Comparison of ENCODE assay signal across 8 mouse cellular contexts in genomic region chr1:15007663-15008344, GRCm38 (mm10).
A peak's percentile ranks its signal among the peaks of the same experiment; 100 is the strongest.
DNase-seq lines count a peak whose midpoint lies in the region; ATAC-seq lines count a peak whose summit lies in the region.

No protein-coding gene starts in this region.

- no peak overlapping the region for H3K4me3 ChIP-seq in hindbrain, embryonic 11.5 days (ENCODE audit: low read depth, low read length)
- H3K4me3 ChIP-seq in hindbrain, embryonic 13.5 days, result no peak overlapping the region
- no peak overlapping the region for H3K4me3 ChIP-seq in midbrain, embryonic 12.5 days
- H3K4me3 ChIP-seq in heart, embryonic 12.5 days, result no peak overlapping the region
- no peak overlapping the region for H3K4me3 ChIP-seq in kidney, embryonic 16.5 days (ENCODE audit: low read length)

- H3K4me1 ChIP-seq in hindbrain, embryonic 11.5 days (replicated peaks; ENCODE audit: control insufficient read depth, insufficient read depth, low read length), result no peaks in the 10 kb centered on the region
- no peaks in the 10 kb centered on the region for H3K4me1 ChIP-seq in hindbrain, embryonic 13.5 days (replicated peaks)
- no peaks in the 10 kb centered on the region for H3K4me1 ChIP-seq in midbrain, embryonic 12.5 days
- no peaks in the 10 kb centered on the region for H3K4me1 ChIP-seq in heart, embryonic 12.5 days (replicated peaks)
- H3K4me1 ChIP-seq in kidney, embryonic 16.5 days (ENCODE audit: insufficient read depth, low read length), result no peaks in the 10 kb centered on the region

- DNase-seq in hindbrain, embryonic 11.5 days (ENCODE audit: low spot score), result peak; percentile 61
- peak; percentile 69 for DNase-seq in embryo, embryonic 10 days (ENCODE audit: low spot score)
- no peak for DNase-seq in testis, postnatal 14 days (ENCODE audit: low spot score)

- peak; percentile 82 for ATAC-seq in hindbrain, embryonic 11.5 days (ENCODE audit: low FRiP score)
- no peak for ATAC-seq in hindbrain, embryonic 13.5 days (ENCODE audit: low FRiP score)
- peak; percentile 37 for ATAC-seq in CD4-positive, CD25-positive, alpha-beta regulatory T cell, adult 4 months
- ATAC-seq in midbrain, embryonic 12.5 days (ENCODE audit: low FRiP score, low read depth), result peak; percentile 83
- ATAC-seq in heart, embryonic 12.5 days (ENCODE audit: insufficient number of reproducible peaks, low FRiP score), result no peak
- ATAC-seq in kidney, embryonic 16.5 days (ENCODE audit: low FRiP score, low TSS enrichment), result no peak; the same call in 1 of the 2 replicates

- H3K4me2 ChIP-seq in hindbrain, embryonic 11.5 days (replicated peaks; ENCODE audit: low read depth, low read length), result no peak overlapping the region
- no peak overlapping the region for H3K4me2 ChIP-seq in hindbrain, embryonic 13.5 days
- no peak overlapping the region for H3K4me2 ChIP-seq in midbrain, embryonic 12.5 days (replicated peaks)
- H3K4me2 ChIP-seq in heart, embryonic 12.5 days, result no peak overlapping the region
- H3K4me2 ChIP-seq in kidney, embryonic 16.5 days (replicated peaks; ENCODE audit: low read depth, low read length), result no peak overlapping the region

- no peak overlapping the region for H3K9ac ChIP-seq in hindbrain, embryonic 11.5 days (ENCODE audit: low read depth, low read length)
- H3K9ac ChIP-seq in hindbrain, embryonic 13.5 days, result no peak overlapping the region
- H3K9ac ChIP-seq in midbrain, embryonic 12.5 days (replicated peaks), result no peak overlapping the region
- H3K9ac ChIP-seq in heart, embryonic 12.5 days, result no peak overlapping the region
- H3K9ac ChIP-seq in kidney, embryonic 16.5 days (replicated peaks; ENCODE audit: low read length), result no peak overlapping the region

- H3K36me3 ChIP-seq in hindbrain, embryonic 11.5 days (ENCODE audit: control insufficient read depth, insufficient read depth, low read length), result no peaks in the 10 kb centered on the region
- no peaks in the 10 kb centered on the region for H3K36me3 ChIP-seq in hindbrain, embryonic 13.5 days
- no peaks in the 10 kb centered on the region for H3K36me3 ChIP-seq in midbrain, embryonic 12.5 days
- H3K36me3 ChIP-seq in heart, embryonic 12.5 days, result no peaks in the 10 kb centered on the region
- no peaks in the 10 kb centered on the region for H3K36me3 ChIP-seq in kidney, embryonic 16.5 days (ENCODE audit: insufficient read depth, low read length)

- H3K27me3 ChIP-seq in hindbrain, embryonic 11.5 days (ENCODE audit: control insufficient read depth, insufficient read depth, low read length), result no peaks in the 10 kb centered on the region
- H3K27me3 ChIP-seq in hindbrain, embryonic 13.5 days, result no peaks in the 10 kb centered on the region
- no peaks in the 10 kb centered on the region for H3K27me3 ChIP-seq in midbrain, embryonic 12.5 days
- no peaks in the 10 kb centered on the region for H3K27me3 ChIP-seq in heart, embryonic 12.5 days (replicated peaks)
- no peaks in the 10 kb centered on the region for H3K27me3 ChIP-seq in kidney, embryonic 16.5 days (ENCODE audit: insufficient read depth, low read length)

- WGBS in hindbrain, embryonic 11.5 days, result 5% methylated on average over 3 of the region's 3 CpGs
- WGBS in hindbrain, embryonic 13.5 days, result 5% methylated on average over 3 of the region's 3 CpGs
- WGBS in midbrain, embryonic 12.5 days, result 5% methylated on average over 3 of the region's 3 CpGs
- 5% methylated on average over 3 of the region's 3 CpGs for WGBS in heart, embryonic 12.5 days
- 2% methylated on average over 3 of the region's 3 CpGs for WGBS in kidney, embryonic 16.5 days

- H3K27ac ChIP-seq in hindbrain, embryonic 11.5 days (ENCODE audit: low read depth, low read length), result no peak overlapping the region
- no peak overlapping the region for H3K27ac ChIP-seq in hindbrain, embryonic 13.5 days
- no peak overlapping the region for H3K27ac ChIP-seq in midbrain, embryonic 12.5 days (replicated peaks)
- no peak overlapping the region for H3K27ac ChIP-seq in heart, embryonic 12.5 days (ENCODE audit: poor library complexity, severe bottlenecking)
- H3K27ac ChIP-seq in kidney, embryonic 16.5 days (ENCODE audit: low read length), result no peak overlapping the region

- H3K9me3 ChIP-seq in hindbrain, embryonic 11.5 days (ENCODE audit: control insufficient read depth, low read length), result no peaks in the 10 kb centered on the region
- no peaks in the 10 kb centered on the region for H3K9me3 ChIP-seq in hindbrain, embryonic 13.5 days
- H3K9me3 ChIP-seq in midbrain, embryonic 12.5 days, result no peaks in the 10 kb centered on the region
- H3K9me3 ChIP-seq in heart, embryonic 12.5 days (replicated peaks), result no peaks in the 10 kb centered on the region
- H3K9me3 ChIP-seq in kidney, embryonic 16.5 days (ENCODE audit: low read length), result no peaks in the 10 kb centered on the region

Comparison
In these comparisons a context has a peak if more than half of its experiments do, and no peak if none do; other contexts are left out.
1. ATAC-seq: peak in hindbrain, embryonic 11.5 days (single experiment), CD4-positive, CD25-positive, alpha-beta regulatory T cell, adult 4 months (single experiment) and midbrain, embryonic 12.5 days (single experiment); none in hindbrain, embryonic 13.5 days (single experiment), heart, embryonic 12.5 days (single experiment) and kidney, embryonic 16.5 days (single experiment).